Mouse (Mus musculus) limb, embryonic 10.5 days (tissue): ENCODE data around the gene Fbxo17. TPM values are rescaled to one million over a fixed set of nuclear protein-coding genes. Genes with fewer than 3 reads are reported as not detected.

Experiments
- DNase-seq: peaks from one replicate; pipeline ENCODE4 v3.0.0-alpha.2; 2017; ENCODE audit warnings: low spot score
- H3K27ac ChIP-seq: fragments of 300-500 bp; sonication (generic); 2 replicates; pipeline ENCODE4 v1.5.1; 2016; ENCODE audit warnings: mild to moderate bottlenecking
- H3K27me3 ChIP-seq: fragments of 300-500 bp; sonication (generic); 2 replicates; pipeline ENCODE4 v1.6.1; 2016; ENCODE audit warnings: low read depth, mild to moderate bottlenecking; ENCODE audit not compliant: poor library complexity, severe bottlenecking
- H3K36me3 ChIP-seq: fragments of 300-500 bp; sonication (generic); 2 replicates; pipeline ENCODE4 v1.6.1; 2016; ENCODE audit warnings: mild to moderate bottlenecking, moderate library complexity
- H3K4me1 ChIP-seq: fragments of 300-500 bp; sonication (generic); 2 replicates; pipeline ENCODE4 v1.6.1; 2016
- H3K4me3 ChIP-seq: fragments of 300-500 bp; sonication (generic); 2 replicates; pipeline ENCODE4 v1.5.1; 2016; ENCODE audit warnings: mild to moderate bottlenecking, moderate library complexity
- H3K9me3 ChIP-seq: fragments of 300-500 bp; sonication (generic); replicated peaks from 2 replicates; pipeline ENCODE4 v1.6.1; 2016; ENCODE audit warnings: mild to moderate bottlenecking
- WGBS: fragments of 180-500 bp; shearing (Covaris S2); methylation state at CpG from one replicate; pipeline ENCODE4 v1.1.7; 2016; 5-methylcytosine and 5-hydroxymethylcytosine counted together
- polyA plus RNA-seq: library from polyadenylated mRNA; unstranded; fragments of >200 nt; fragmentation: Nextera tagmentation; extraction: Ambion mirVana; gene quantifications from 2 replicates; pipeline ENCODE4 v1.2.1, GENCODE M21; 2016

Fbxo17 gene
- polyA plus RNA-seq, 1 experiment from 2014 or later = 16.1 TPM

DNA sequence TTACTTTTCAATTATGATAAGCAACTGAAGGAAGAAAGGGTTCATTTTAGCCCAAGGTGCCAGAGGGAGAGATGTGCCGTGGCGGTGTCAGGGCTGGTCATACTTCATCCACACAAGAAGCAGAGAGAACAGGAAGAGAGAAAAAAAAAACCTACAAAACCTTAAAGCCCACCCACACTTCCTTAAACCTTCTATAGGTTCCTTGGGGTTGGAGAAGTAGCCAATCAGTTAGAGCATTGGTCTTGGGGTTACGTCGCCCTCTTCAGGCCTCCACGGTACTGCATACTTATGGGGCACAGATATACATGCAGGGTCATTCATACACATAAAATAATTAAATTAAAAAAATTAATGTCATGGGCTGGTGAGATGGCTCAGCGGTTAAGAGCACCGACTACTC lies 5.5 kb downstream of the Fbxo17 start:
- Histone ChIP-seq H3K27ac (no peak overlapping the region), H3K4me1 (peaks cover 12% of the 10 kb centered on the region), H3K9me3 (no peaks in the 10 kb centered on the region; the same call in 1 of the 2 replicates), H3K4me3 (no peak overlapping the region), H3K27me3 (no peaks in the 10 kb centered on the region), H3K36me3 (peaks cover 17% of the 10 kb centered on the region)
- no peak for DNase-seq
- WGBS = 92% methylated on average over 7 of the region's 7 CpGs

DNA sequence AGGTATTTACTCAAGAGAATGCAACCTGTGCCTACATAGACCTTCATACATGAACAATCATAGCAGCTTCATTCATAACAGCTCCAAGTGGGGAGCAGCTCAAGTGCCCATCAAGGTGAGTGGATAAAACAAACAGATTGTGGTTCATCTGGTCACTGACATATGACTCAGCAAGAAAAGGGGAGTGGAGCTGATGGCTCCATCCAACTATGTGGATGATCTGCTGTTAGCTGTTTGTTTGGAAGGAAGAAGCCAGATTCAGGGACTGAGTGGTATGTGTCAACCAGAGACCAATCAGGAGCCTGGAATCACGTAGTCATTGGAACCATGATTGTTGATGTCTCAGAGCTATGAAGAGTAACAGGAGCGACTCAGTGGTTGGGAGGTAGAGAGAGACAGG lies 8.0 kb downstream of the Fbxo17 start:
- Histone ChIP-seq H3K27me3 (no peaks in the 10 kb centered on the region), H3K27ac (no peak overlapping the region)
- 92% methylated on average over 2 of the region's 2 CpGs for WGBS

DNA sequence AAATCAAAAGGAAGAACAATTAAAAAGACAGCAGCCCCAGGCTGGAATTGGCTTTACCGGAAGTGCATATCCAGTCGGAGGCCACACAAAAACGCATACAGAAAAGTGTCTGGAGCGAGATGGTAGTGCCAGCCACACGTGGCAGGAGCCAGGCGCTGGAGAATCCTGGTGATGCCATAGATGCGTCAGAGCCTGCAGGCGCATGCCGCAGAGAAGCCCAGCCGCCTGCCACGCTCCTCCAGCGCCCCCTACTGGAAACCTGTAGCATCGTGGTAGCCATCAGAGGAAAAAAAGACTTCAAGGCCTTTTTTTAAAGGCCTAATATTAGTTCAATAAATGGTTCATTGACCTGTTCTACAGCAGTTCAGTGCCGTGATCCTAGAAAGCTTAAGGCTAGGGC lies 10.0 kb downstream of the Fbxo17 start:
- no peaks in the 10 kb centered on the region; the same call in 1 of the 2 replicates for H3K4me1 ChIP-seq
- peaks cover 8% of the 10 kb centered on the region; the same call in 1 of the 2 replicates for H3K27me3 ChIP-seq
- no peak overlapping the region for H3K27ac ChIP-seq
- no peak overlapping the region for H3K4me3 ChIP-seq
- H3K36me3 ChIP-seq = peaks cover 26% of the 10 kb centered on the region
- peak; percentile 89 for DNase-seq
- 11% methylated on average over 14 of the region's 14 CpGs for WGBS
- H3K9me3 ChIP-seq = no peaks in the 10 kb centered on the region; the same call in 1 of the 2 replicates

More for the DNA sequence above, 8.0 kb downstream of the Fbxo17 start:
- DNase-seq = no peak
- Histone ChIP-seq H3K4me1 (no peaks in the 10 kb centered on the region; the same call in 1 of the 2 replicates), H3K36me3 (peaks cover 17% of the 10 kb centered on the region), H3K4me3 (no peak overlapping the region), H3K9me3 (no peaks in the 10 kb centered on the region; the same call in 1 of the 2 replicates)

DNA sequence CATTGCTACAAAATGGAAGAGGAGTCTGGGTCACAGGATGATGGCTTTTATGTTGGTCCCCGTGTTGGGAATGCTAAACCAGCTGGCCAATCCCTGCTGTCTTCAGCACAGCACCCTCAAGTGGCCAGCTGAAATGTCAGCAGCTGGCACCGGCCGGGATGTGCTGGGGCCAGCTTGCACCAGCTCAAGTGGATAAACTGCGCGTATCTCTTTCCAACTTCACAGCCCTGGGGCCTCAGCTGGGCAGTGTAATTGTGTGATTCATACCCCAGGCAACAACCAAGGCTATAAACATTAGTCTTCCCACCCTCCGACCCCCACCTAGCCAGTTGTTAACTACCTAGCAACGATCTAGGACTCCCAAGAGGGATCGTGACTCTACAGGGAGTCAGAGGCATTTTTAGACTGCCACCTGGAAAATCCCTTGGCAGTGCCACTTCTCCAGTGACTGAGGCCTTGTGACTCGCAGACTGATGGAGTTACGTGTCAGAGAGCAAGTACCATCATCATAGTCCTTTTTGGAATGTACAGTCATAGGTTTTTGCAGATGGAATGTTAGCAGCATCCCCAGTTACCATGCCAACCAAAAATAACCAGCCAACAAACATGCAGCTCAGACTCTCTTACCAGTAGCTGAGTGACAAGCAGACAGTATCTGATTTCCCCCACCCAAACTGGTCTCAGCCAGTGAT lies 11.2 kb downstream of the Fbxo17 start:
- no peak for DNase-seq
- Histone ChIP-seq H3K27ac (no peak overlapping the region), H3K9me3 (no peaks in the 10 kb centered on the region; the same call in 1 of the 2 replicates), H3K4me3 (no peak overlapping the region), H3K4me1 (peaks cover 7% of the 10 kb centered on the region), H3K36me3 (peaks cover 26% of the 10 kb centered on the region), H3K27me3 (peaks cover 18% of the 10 kb centered on the region; the same call in 1 of the 2 replicates)
- 58% methylated on average over 10 of the region's 10 CpGs for WGBS

DNA sequence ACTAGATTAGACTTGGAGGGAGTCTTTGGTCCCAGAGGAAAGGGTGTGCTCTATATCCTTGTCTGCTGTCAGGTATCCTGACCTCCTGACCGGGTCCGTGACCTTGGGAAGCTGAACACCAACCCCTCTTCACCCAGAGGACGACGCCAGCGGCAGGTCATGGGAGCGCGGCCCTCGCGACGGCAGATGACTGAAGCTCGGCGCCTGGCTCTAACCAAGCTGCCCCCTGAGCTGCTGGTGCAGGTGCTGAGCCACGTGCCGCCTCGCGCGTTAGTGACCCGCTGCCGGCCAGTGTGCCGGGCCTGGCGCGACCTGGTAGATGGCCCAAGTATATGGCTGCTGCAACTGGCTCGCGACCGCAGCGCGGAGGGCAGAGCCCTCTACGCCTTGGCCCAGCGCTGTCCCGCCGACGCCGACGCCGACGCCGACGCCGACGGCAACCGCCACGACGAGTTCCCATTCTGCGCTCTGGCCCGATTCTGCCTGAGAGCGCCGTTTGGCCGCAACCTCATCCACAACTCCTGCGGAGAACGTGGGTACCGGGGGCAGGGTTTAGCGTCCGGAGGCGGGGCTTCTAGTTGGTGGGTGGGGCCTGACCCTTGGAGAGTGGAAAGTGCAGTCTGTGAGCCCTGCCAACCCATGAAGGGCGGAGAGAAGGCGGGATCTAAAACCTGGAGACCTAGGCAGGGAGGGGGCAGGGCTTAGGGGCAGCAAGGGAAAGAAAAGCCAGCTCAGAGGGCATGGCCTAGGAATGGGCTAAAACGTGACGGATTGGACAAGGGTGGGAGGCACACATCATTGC lies 15.9 kb downstream of the Fbxo17 start:
- H3K4me1 ChIP-seq = peaks cover 17% of the 10 kb centered on the region
- peaks cover 36% of the 10 kb centered on the region for H3K36me3 ChIP-seq
- 3% methylated on average over 58 of the region's 58 CpGs for WGBS
- H3K27me3 ChIP-seq = peaks cover 18% of the 10 kb centered on the region; the same call in 1 of the 2 replicates
- DNase-seq = peak; percentile 87
- peak overlapping the region; percentile 60 for H3K4me3 ChIP-seq
- peak overlapping the region; percentile 82 for H3K27ac ChIP-seq
- H3K9me3 ChIP-seq = no peaks in the 10 kb centered on the region

DNA sequence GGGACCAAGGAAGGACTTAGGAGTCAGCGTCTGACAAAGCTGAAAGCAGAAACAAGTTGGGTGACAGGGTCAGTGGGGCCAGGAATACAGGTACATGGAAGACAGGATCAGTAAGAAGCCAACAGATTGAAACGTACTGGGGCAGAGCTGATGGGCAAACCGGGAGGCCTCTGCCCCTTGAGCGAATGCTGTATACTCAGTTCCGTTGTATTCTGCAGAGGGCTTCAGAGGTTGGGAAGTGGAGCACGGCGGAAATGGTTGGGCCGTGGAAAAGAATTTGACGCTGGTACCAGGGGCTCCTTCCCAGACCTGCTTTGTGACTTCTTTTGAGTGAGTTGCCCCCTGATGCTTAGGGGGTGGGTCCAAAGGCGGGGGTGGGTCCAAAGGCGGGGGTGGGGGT lies 16.6 kb downstream of the Fbxo17 start:
- H3K27me3 ChIP-seq = peaks cover 18% of the 10 kb centered on the region; the same call in 1 of the 2 replicates
- WGBS = 11% methylated on average over 11 of the region's 11 CpGs
- H3K36me3 ChIP-seq = peaks cover 42% of the 10 kb centered on the region
- peak overlapping the region; percentile 60 for H3K4me3 ChIP-seq
- peaks cover 17% of the 10 kb centered on the region for H3K4me1 ChIP-seq
- H3K9me3 ChIP-seq = no peaks in the 10 kb centered on the region
- H3K27ac ChIP-seq = peak overlapping the region; percentile 82
- DNase-seq = no peak

DNA sequence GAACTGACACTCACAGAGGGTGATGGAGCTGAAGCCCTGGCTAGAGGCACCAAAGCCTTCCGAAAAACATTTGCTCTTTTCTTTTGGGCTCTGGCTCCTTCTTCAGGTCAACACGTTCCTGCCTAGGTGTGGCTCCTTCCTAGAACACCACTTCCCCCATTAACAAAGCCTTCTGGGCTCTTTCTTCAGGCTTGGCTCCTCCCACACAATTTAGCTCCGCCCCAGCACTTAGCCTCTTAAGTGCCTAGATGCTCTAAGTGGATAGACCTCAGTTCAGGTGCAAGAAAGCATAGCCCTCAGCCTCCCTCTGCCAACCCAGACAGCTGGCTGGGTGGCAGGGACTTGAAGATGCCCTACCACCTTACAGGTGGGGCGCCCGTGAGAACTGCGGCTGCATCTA lies 19.1 kb downstream of the Fbxo17 start:
- Histone ChIP-seq H3K4me3 (no peak overlapping the region), H3K27me3 (peaks cover 18% of the 10 kb centered on the region; the same call in 1 of the 2 replicates), H3K36me3 (peaks cover 64% of the 10 kb centered on the region), H3K27ac (no peak overlapping the region), H3K9me3 (no peaks in the 10 kb centered on the region), H3K4me1 (peaks cover 17% of the 10 kb centered on the region)
- WGBS = 78% methylated on average over 6 of the region's 6 CpGs
- no peak for DNase-seq

DNA sequence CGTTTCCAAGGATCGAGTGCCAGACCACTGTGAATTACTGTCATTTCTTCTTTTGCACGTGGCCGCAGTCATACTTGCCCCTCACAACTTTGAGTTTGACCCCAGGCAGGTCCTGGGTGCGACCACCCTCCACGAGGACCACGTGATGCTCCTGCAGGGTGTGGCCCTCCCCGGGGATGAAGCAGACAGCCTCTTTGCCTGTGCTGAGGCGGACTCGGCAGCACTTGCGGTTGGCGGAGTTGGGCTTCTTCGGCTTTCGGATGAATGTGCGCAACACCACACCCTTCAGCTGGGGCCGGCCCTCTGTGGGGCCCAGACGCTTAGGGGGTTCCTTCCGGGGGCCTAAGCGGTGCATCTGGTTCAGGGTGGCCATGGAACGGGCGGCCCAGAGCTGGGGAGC lies 23.2 kb downstream of the Fbxo17 start:
- H3K27me3 ChIP-seq = no peaks in the 10 kb centered on the region
- H3K4me1 ChIP-seq = peaks cover 13% of the 10 kb centered on the region
- H3K27ac ChIP-seq = no peak overlapping the region
- H3K9me3 ChIP-seq = no peaks in the 10 kb centered on the region
- DNase-seq = no peak
- peaks cover 64% of the 10 kb centered on the region for H3K36me3 ChIP-seq
- WGBS = 96% methylated on average over 21 of the region's 21 CpGs
- no peak overlapping the region for H3K4me3 ChIP-seq

DNA sequence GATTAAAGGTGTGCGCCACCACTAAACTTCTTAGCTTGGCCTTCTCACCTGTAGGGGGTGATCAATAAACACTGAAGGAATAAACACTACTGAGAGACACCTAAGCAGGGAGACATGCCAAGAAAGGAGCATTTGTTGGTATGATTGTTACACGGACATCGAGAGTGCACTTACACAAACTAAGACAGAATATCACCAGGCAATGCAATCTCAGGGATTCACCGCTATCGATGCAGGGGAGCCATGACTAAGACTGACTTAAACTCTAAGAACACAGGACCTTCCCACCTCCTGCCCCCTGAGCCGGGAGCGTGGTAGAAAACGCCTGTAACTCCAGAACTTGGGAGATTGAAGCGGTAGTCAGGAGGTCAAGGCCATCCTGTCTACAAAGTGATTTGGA lies 24.3 kb downstream of the Fbxo17 start:
- Histone ChIP-seq H3K4me3 (peak overlapping the region; percentile 73), H3K9me3 (no peaks in the 10 kb centered on the region), H3K36me3 (peaks cover 65% of the 10 kb centered on the region), H3K27ac (peak overlapping the region; percentile 95), H3K4me1 (peaks cover 13% of the 10 kb centered on the region), H3K27me3 (no peaks in the 10 kb centered on the region)
- DNase-seq = no peak
- WGBS = 46% methylated on average over 9 of the region's 9 CpGs

DNA sequence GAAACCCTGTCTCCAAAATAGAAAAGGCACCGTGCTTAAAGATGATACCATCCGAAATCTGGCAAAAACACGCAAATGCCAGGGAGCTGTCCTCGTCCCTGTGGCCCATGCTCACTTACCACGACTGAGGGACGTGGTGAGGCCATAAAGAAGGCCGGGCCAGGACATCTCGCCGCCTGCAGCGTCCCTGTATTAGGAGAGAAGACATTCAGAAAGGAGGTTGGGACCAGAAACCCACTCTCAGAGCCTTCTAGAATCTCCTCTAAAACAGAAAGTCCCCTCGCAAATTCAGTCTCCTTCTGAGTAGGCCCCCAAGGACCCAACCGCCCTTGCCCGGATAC lies 24.7 kb downstream of the Fbxo17 start:
- peak overlapping the region; percentile 95 for H3K27ac ChIP-seq
- DNase-seq = no peak
- no peaks in the 10 kb centered on the region for H3K27me3 ChIP-seq
- H3K4me1 ChIP-seq = peaks cover 13% of the 10 kb centered on the region
- peak overlapping the region; percentile 73 for H3K4me3 ChIP-seq
- WGBS = 2% methylated on average over 13 of the region's 13 CpGs
- H3K36me3 ChIP-seq = peaks cover 65% of the 10 kb centered on the region
- no peaks in the 10 kb centered on the region for H3K9me3 ChIP-seq

DNA sequence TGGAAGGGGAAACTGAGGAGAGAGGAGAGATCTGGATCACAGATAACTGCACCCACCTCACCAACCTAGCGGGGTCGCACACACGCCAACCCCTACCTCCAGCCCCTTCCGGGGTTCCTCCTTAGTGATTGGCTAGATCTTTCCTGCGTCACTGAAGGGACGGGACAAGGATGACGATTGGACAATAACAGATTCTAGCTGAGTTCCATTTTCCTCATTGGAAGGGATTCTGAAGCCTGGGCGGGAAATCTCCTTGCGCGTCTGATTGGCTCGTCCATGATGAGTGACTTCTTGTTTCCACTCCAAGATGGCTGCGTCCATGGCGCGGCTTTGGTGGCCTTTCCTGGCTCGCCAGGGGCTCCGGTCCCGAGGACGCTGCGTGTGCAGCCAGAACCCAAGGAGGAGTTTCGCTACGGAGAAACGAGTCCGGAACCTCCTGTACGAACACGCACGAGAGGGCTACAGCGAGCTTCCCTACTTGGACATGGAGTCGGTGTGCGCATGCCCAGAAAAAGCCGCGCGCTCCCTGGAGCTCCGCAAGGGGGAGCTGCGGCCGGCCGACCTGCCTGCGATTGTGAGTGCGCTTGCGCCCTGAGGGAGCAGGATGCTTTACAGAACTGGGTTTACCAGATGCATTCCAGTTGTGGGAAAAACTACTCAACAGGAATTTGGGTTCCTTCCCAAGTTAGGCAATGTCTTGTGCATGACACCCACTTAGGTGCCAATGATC lies 25.3 kb downstream of the Fbxo17 start, which contains the start of the genes Mrps12 and Sars2:
Gene Mrps12, minus strand, starts transcription at position 112 of the 730 bp plus-strand sequence.
Gene Sars2, plus strand, starts transcription at position 284 of the 730 bp plus-strand sequence.
- DNase-seq = peak; percentile 96
- Histone ChIP-seq H3K4me1 (peaks cover 13% of the 10 kb centered on the region), H3K27me3 (no peaks in the 10 kb centered on the region), H3K36me3 (peaks cover 65% of the 10 kb centered on the region), H3K4me3 (peak within 1 kb of the TSS; percentile 73), H3K9me3 (no peaks in the 10 kb centered on the region), H3K27ac (peak within 1 kb of the TSS; percentile 95)
- under 1% methylated on average over 39 of the region's 39 CpGs for WGBS

DNA sequence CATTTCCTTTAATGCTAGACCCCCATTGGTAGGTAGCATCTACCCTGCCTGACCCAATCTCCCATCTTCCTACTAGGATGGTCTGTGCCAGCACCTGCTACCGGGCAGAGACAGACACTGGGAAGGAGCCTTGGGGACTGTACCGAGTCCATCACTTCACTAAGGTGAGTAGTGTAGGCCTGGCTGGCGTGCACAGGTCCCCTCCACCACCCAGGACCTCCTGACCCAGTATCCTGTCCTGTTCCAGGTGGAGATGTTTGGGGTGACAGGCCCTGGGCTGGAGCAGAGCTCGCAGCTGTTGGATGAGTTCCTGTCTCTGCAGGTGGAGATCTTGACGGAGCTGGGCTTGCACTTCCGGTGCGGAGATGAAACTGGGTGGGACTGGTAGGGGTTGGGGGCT lies 33.3 kb downstream of the Fbxo17 start:
- Histone ChIP-seq H3K27me3 (no peaks in the 10 kb centered on the region), H3K4me1 (0 out of 2 replicates have a peak, but pooled peaks cover 3% of the 10 kb centered on the region), H3K9me3 (no peaks in the 10 kb centered on the region), H3K4me3 (no peak overlapping the region), H3K27ac (no peak overlapping the region), H3K36me3 (peaks cover 87% of the 10 kb centered on the region)
- DNase-seq = no peak
- 93% methylated on average over 7 of the region's 7 CpGs for WGBS
